ENCODE assay signal across 7 mouse cellular contexts in genomic region chr11:113747725-113748380, GRCm38 (mm10). TPM values are rescaled to one million over a fixed set of nuclear protein-coding genes. Genes with fewer than 3 reads are reported as not detected.
DNase-seq lines count a peak whose midpoint lies in the region; ATAC-seq lines count a peak whose summit lies in the region.

No protein-coding gene starts in this region.

- peaks cover 52% of the 10 kb centered on the region for H3K4me1 ChIP-seq in lung, embryonic 15.5 days
- peaks cover 26% of the 10 kb centered on the region for H3K4me1 ChIP-seq in forebrain, embryonic 11.5 days (replicated peaks; ENCODE audit: control insufficient read depth, insufficient read depth, low read length)
- H3K4me1 ChIP-seq in intestine, embryonic 14.5 days (replicated peaks; ENCODE audit: control insufficient read depth, insufficient read depth, low read length): peaks cover 37% of the 10 kb centered on the region
- peaks cover 52% of the 10 kb centered on the region for H3K4me1 ChIP-seq in neural tube, embryonic 15.5 days

- H3K27ac ChIP-seq in lung, embryonic 15.5 days: peak overlapping the region; percentile 98
- H3K27ac ChIP-seq in forebrain, embryonic 11.5 days (ENCODE audit: low read depth, low read length): no peak overlapping the region
- peak overlapping the region; percentile 93; the same call in 1 of the 2 replicates for H3K27ac ChIP-seq in intestine, embryonic 14.5 days (ENCODE audit: low read depth)
- peak overlapping the region; percentile 19; the same call in 1 of the 2 replicates for H3K27ac ChIP-seq in neural tube, embryonic 15.5 days (replicated peaks)

- peak overlapping the region; percentile 86 for H3K4me2 ChIP-seq in lung, embryonic 15.5 days
- H3K4me2 ChIP-seq in forebrain, embryonic 11.5 days (ENCODE audit: low read depth, low read length, severe bottlenecking): peak overlapping the region; percentile 1; the same call in 1 of the 2 replicates
- H3K4me2 ChIP-seq in intestine, embryonic 14.5 days (ENCODE audit: low read length): peak overlapping the region; percentile 93
- peak overlapping the region; percentile 82 for H3K4me2 ChIP-seq in neural tube, embryonic 15.5 days

- H3K9me3 ChIP-seq in lung, embryonic 15.5 days: no peaks in the 10 kb centered on the region
- H3K9me3 ChIP-seq in forebrain, embryonic 11.5 days (ENCODE audit: control insufficient read depth, low read length): peaks cover 2% of the 10 kb centered on the region; the same call in 1 of the 2 replicates
- no peaks in the 10 kb centered on the region for H3K9me3 ChIP-seq in intestine, embryonic 14.5 days (ENCODE audit: control insufficient read depth, low read length)
- H3K9me3 ChIP-seq in neural tube, embryonic 15.5 days (replicated peaks): no peaks in the 10 kb centered on the region

- peak overlapping the region; percentile 81 for H3K4me3 ChIP-seq in lung, embryonic 15.5 days
- no peak overlapping the region for H3K4me3 ChIP-seq in forebrain, embryonic 11.5 days (ENCODE audit: low read depth, low read length)
- H3K4me3 ChIP-seq in intestine, embryonic 14.5 days (ENCODE audit: low read depth, low read length): peak overlapping the region; percentile 91; the same call in 1 of the 2 replicates
- H3K4me3 ChIP-seq in neural tube, embryonic 15.5 days (replicated peaks): no peak overlapping the region

- H3K27me3 ChIP-seq in lung, embryonic 15.5 days: no peaks in the 10 kb centered on the region
- no peaks in the 10 kb centered on the region for H3K27me3 ChIP-seq in forebrain, embryonic 11.5 days (ENCODE audit: control insufficient read depth, insufficient read depth, low read length)
- no peaks in the 10 kb centered on the region for H3K27me3 ChIP-seq in intestine, embryonic 14.5 days (replicated peaks; ENCODE audit: control insufficient read depth, insufficient read depth, low read length)
- no peaks in the 10 kb centered on the region for H3K27me3 ChIP-seq in neural tube, embryonic 15.5 days (replicated peaks)

- DNase-seq in lung, postnatal 10 days: no peak
- DNase-seq in forebrain, embryonic 11.5 days (ENCODE audit: low spot score): no peak
- no peak for DNase-seq in intestine, embryonic 14.5 days (ENCODE audit: low spot score)
- DNase-seq in layer of hippocampus, postnatal 14 days (ENCODE audit: low spot score in 2 of 2): no peak

- no peak for ATAC-seq in lung, embryonic 15.5 days (ENCODE audit: borderline replicate concordance, extremely low read depth, low FRiP score, low TSS enrichment)
- no peak for ATAC-seq in forebrain, embryonic 11.5 days (replicated peaks; ENCODE audit: low FRiP score)
- ATAC-seq in intestine, embryonic 14.5 days (replicated peaks; ENCODE audit: low FRiP score, low TSS enrichment, low read depth): no peak
- ATAC-seq in neural tube, embryonic 15.5 days (ENCODE audit: low FRiP score): no peak
- no peak for ATAC-seq in frontal cortex, adult (ENCODE audit: low TSS enrichment)

- peak overlapping the region; percentile 92 for H3K9ac ChIP-seq in lung, embryonic 15.5 days
- H3K9ac ChIP-seq in forebrain, embryonic 11.5 days (ENCODE audit: low read length): peak overlapping the region; percentile 71
- H3K9ac ChIP-seq in intestine, embryonic 14.5 days (ENCODE audit: low read length): peak overlapping the region; percentile 5; the same call in 1 of the 2 replicates
- no peak overlapping the region for H3K9ac ChIP-seq in neural tube, embryonic 15.5 days (replicated peaks)

- H3K36me3 ChIP-seq in lung, embryonic 15.5 days: peaks cover 29% of the 10 kb centered on the region
- H3K36me3 ChIP-seq in forebrain, embryonic 11.5 days (ENCODE audit: control insufficient read depth, insufficient read depth, low read length): peaks cover 14% of the 10 kb centered on the region
- peaks cover 13% of the 10 kb centered on the region for H3K36me3 ChIP-seq in intestine, embryonic 14.5 days (ENCODE audit: control insufficient read depth, insufficient read depth, low read length)
- no peaks in the 10 kb centered on the region for H3K36me3 ChIP-seq in neural tube, embryonic 15.5 days

- 57% methylated on average over 11 of the region's 11 CpGs for WGBS in lung, embryonic 15.5 days
- WGBS in forebrain, embryonic 11.5 days: 78% methylated on average over 11 of the region's 11 CpGs
- 72% methylated on average over 11 of the region's 11 CpGs for WGBS in intestine, embryonic 14.5 days
- WGBS in neural tube, embryonic 15.5 days: 80% methylated on average over 11 of the region's 11 CpGs

RNA-seq across cellular contexts. Expression of gene Cdc42ep4, which starts 3.8 kb away (rescaled TPM):
- 122 TPM in 2 replicates for polyA plus RNA-seq in lung, embryonic 15.5 days (2015; fragmentation: Nextera tagmentation; extraction: Ambion mirVana)
- 78.5 and 88.6 TPM in 2 replicates for polyA plus RNA-seq in forebrain, embryonic 11.5 days (2014; fragmentation: Nextera tagmentation; extraction: Ambion mirVana)
- polyA plus RNA-seq in intestine, embryonic 14.5 days (2014; fragmentation: Nextera tagmentation; extraction: Ambion mirVana): 46.8 and 52.0 TPM in 2 replicates
- polyA plus RNA-seq in neural tube, embryonic 15.5 days (2015; fragmentation: Nextera tagmentation; extraction: Ambion mirVana): 58.1 and 58.6 TPM in 2 replicates
- total RNA-seq in layer of hippocampus, postnatal 14 days (2021): 10 to 100 TPM; 42.1 to 46.9 TPM

RNA-seq across cellular contexts. Expression of gene Cpsf4l, which starts 38.0 kb away (rescaled TPM):
- 0.57 and 2.7 TPM in 2 replicates for polyA plus RNA-seq in lung, embryonic 15.5 days (2015; fragmentation: Nextera tagmentation; extraction: Ambion mirVana)
- 0.33 and 0.47 TPM in 2 replicates for polyA plus RNA-seq in forebrain, embryonic 11.5 days (2014; fragmentation: Nextera tagmentation; extraction: Ambion mirVana)
- 0.18 and 0.34 TPM in 2 replicates for polyA plus RNA-seq in intestine, embryonic 14.5 days (2014; fragmentation: Nextera tagmentation; extraction: Ambion mirVana)
- 0.27 and 10.0 TPM in 2 replicates for polyA plus RNA-seq in neural tube, embryonic 15.5 days (2015; fragmentation: Nextera tagmentation; extraction: Ambion mirVana)
- total RNA-seq in layer of hippocampus, postnatal 14 days (2021): not detected

Comparison
In these comparisons a context has a peak if more than half of its experiments do, and no peak if none do; other contexts are left out.
1. H3K4me2 ChIP-seq: peak in every context shown above with its lines; median percentile 93 in intestine, embryonic 14.5 days; 86 in lung, embryonic 15.5 days; 82 in neural tube, embryonic 15.5 days; 1 in forebrain, embryonic 11.5 days.
2. H3K4me3 ChIP-seq: peak in lung, embryonic 15.5 days (single experiment) and intestine, embryonic 14.5 days (single experiment); none in forebrain, embryonic 11.5 days (single experiment) and neural tube, embryonic 15.5 days (single experiment).